Mouse (Mus musculus) megakaryocyte progenitor cell, adult 5-6 weeks (primary cell): ENCODE data around the gene Fam117a. TPM values are rescaled to one million over a fixed set of nuclear protein-coding genes. Genes with fewer than 3 reads are reported as not detected.
A peak's percentile ranks its signal among the peaks of the same experiment; 100 is the strongest.

ENCODE experiments used
- ATAC-seq: replicated peaks from 2 replicates; pipeline ENCODE4 v1.8.0; 2016; ENCODE audit warnings: mild to moderate bottlenecking, moderate TSS enrichment, inconsistent platforms; ENCODE audit not compliant: poor library complexity
- total RNA-seq, 2 experiments: library from RNA; stranded (forward) in 1 of 2; stranded (reverse) in 1 of 2; fragments of 157-497, 149-512 nt in 1 of 2; fragments of 200-1000 nt in 1 of 2; gene quantifications; 2 replicates each; pipeline versions ENCODE4 v1.2.3 to v1.2.4; 2015 to 2017

Gene Fam117a
- 90.4 and 98.3 TPM in 2 replicates for total RNA-seq (2015)
- total RNA-seq (2017), result 89.6 and 91.8 TPM in 2 replicates

DNA sequence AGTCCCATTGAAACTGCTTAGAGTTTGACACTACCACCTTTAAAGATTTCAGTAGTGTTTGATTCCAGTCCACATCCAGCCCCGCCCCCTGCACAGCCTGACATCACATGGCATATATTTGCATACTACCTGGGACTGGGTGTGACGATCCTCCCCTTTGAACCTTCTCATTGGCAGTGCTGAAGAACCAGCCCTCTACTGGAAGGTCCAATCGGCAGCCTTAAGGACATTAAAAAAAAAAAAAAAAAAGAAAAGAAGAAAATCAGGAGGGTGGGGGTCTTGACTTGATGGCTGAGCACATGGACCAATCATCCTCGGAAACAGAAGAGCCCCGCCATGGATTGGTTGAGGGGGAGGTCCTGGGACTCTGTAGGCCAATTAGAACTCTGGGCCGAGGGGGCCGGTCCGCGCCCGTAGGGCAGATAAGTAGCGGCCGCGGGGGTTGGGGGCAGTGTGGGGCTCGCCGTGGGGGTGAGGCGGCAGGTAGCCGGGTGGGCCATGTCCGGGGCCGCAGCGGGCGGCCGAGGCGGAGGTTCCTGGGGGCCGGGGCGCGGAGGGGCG lies at the start of gene Fam117a:
Fam117a (plus strand) TSS at position 451 of the 561 bp plus-strand sequence.
- peak; percentile 63 for ATAC-seq

GRCm38 (mm10) chr11:95291998-95292397 lies 44.8 kb upstream of the Fam117a start:
- ATAC-seq, result peak; percentile 92

DNA sequence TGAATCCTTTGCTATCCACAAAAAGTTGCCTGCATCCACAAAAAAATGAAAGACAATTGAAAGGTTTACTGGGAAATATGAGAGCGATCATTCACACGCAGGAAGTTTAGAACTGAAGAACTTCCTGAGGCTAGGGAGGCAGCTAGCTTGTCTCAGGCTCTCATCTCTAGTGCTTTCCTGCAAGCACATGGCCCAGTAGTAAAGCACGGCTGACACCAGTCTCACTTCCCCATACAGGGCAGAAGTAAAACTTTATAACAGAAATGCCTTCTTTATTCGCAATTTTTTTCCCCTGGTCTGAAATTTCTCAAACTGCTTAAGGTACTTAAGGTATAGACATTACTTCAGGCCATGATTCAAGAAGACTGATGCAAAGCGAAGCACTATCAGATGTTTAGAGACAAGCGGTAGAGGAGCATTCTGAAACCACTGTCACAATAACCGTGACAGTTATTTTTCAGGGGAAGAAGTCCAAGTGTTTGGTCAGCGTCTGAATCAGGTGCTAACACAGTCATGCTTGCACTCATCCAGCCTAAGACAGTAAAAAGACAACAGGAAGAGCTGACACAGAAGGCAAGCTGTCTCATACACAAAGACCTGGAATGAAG lies 43.7 kb upstream of the Fam117a start:
- ATAC-seq, result peak; percentile 75

DNA sequence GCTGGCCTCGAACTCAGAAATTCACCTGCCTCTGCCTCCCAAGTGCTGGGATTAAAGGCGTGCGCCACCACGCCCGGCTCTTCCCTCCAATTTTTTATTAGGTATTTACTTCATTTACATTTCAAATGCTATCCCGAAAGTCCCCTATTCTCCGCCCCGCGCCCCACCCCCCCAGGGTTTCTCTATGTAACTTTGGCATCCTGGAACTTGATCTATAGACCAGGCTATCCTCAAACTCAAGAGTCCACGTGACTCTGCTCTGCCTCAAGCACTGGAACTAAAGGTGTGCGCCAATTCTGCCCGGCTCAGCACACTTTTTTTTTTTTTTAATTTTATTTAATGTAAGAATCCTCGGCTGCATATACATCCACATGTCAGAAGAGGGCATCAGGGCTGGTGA lies 41.1 kb upstream of the Fam117a start:
- ATAC-seq, result no peak

DNA sequence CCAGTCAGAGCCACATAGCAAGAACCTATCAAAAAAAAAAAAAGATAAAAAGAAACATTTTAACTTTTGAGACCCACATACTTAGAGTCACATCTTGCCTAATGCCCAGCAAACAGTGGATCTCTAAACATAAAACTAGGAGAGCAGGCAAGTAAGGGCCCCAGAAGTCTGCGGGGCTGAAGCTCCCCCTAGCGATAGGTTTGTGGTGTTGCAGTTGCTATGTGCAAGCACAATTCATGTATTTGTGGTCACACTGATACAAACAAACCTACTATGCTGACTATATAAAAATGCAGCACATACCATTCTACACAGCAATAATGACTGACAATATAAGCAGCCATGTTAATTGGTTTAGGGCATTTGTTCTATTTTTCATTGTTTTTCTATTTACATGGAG lies 38.7 kb upstream of the Fam117a start:
- ATAC-seq, result peak; percentile 93

DNA sequence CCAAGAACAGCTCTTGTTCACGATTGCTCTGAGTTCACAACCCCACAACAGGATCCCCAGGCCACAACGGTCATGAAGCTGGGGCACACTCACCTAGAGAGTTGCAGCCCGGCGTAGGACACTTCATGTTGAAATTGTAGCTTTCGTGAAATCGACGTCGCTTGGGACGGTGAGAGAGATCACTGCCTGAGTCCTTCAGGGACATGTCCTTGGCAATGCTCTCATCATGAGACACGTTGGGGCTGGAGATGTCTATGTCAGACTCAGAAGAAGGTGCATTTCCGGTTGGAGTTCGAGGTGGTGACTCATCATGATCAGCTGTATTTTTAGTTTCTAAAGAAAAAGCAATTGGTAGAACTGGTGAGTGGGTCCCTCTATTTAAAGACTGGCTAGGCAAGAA lies 36.9 kb upstream of the Fam117a start:
- ATAC-seq, result no peak

DNA sequence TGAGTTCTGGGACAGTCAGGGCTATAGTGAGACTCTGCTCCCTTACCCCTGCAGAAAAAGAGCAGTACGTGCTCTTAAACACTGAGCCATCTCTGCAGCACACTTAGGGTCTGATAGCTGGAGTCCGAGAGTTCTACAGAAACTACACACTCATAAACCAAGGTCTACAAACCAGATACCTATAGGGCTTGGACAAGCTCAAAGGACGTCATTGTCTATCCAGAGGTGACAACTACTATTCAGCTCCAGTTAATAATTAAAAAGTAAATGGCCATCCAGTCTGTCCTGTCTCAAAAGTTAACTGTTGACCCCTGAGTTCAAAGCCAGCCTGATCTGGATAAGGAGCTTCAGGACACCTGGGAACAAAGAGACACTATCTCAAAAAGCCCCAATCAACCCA lies 35.0 kb upstream of the Fam117a start:
- ATAC-seq, result no peak

GRCm38 (mm10) chr11:95305600-95305999 lies 31.2 kb upstream of the Fam117a start:
- ATAC-seq, result no peak

DNA sequence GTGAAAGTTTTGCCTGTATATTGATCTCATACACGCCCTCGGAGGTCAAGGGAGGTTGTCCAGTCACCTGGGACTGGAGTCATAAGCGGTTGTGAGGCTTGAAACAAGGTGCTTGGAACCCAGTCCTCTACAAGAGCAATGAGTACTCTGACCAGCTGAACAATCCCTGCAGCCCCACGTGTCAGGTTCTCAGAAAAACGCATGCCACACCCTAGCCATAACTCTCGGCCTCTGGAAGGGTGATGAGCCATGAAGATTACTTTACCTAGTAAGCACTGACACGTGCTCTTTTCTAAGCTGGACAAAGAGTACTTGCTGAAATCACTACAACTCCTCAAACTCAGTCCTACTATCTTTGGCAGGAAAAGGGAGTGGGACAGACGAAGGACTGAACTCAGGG lies 29.3 kb upstream of the Fam117a start:
- ATAC-seq, result no peak

DNA sequence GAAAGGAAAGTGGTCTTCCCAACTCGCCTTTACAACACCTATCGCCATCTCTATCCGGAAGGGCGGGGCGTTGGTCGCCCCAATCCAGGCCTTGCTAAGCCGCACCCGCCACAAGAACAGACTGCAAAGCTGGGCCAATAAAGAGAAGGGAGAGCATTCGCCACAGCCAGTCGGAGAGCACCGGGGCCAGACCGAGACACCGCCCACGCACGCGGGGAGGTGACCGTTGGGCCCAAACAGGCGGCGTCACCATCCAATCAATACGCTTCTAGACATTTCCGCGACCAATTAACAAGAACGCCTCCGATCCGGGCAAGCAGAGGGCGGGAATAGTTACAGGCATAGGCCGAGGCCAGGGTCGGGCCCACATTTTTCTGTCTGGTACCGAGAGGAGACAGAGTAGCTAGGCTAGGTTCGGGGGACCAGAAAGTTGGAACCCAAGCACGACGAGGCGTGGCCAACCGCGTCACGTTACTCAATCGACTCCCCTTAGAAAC lies 27.3 kb upstream of the Fam117a start:
- peak; percentile 90 for ATAC-seq

GRCm38 (mm10) chr11:95310007-95310647 lies 26.7 kb upstream of the Fam117a start, which contains the start of gene Kat7:
Gene Kat7, minus strand, starts transcription at chr11:95310246.
- ATAC-seq, result peak; percentile 82

- ATAC-seq, result no peak
Observed at GRCm38 (mm10) chr11:95310648-95311424, 26.0 kb upstream of the Fam117a start.

DNA sequence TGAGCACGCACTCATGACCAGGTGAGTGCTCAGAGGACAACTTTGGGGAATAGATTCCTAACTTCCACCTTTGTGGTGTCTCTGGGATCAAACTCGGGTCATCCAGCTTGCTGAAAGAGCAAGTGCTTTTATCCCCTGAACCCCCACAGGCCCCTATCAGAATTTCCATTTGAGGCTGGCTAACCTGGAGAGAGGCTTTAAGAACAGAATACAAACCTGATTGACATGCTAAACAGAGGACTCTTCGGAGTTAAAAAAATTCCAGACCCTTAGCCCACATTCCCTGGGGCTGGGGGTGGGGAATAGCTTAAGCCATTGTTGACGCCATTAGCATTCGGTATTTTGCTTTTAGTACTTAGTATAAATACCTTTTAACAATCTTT lies 25.4 kb upstream of the Fam117a start:
- ATAC-seq, result no peak

DNA sequence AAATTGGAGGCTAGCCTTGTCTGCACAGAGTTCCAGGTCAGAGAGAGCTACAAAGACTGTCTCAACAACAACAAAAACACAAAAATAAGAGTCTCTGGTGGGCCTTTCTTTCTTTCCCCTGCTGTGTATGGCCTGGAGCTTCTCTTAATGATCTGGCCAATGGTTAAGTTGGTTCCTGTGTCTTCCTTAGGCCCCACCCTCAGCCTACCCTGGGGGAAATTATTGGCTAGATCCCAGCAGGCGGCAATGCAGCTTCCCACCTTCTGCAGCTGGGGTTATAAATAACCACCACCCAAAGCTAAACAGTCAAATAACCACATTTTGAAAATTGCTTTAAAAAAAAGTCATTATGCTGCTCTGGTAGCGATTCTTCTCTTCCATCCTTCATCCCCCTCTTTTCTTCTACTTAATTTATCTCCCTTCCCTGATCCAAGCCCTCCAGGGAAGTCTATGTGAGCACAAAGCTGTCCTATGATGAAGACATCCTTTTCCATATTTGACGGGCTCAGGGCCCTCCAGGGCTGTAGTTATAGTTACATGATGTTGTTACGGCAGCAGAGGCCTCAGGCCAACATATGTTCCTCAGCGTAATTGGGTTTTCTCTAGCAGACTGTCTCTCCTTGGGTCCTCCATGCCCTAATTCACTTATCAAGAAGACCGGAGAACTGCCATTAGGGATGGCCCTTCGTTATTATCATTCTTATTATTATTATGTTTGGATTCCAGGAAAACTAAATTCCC lies 21.4 kb upstream of the Fam117a start:
- ATAC-seq, result no peak

GRCm38 (mm10) chr11:95318116-95318515 lies 18.7 kb upstream of the Fam117a start:
- ATAC-seq, result peak; percentile 81

GRCm38 (mm10) chr11:95319506-95319905 lies 17.3 kb upstream of the Fam117a start:
- ATAC-seq, result peak; percentile 37

DNA sequence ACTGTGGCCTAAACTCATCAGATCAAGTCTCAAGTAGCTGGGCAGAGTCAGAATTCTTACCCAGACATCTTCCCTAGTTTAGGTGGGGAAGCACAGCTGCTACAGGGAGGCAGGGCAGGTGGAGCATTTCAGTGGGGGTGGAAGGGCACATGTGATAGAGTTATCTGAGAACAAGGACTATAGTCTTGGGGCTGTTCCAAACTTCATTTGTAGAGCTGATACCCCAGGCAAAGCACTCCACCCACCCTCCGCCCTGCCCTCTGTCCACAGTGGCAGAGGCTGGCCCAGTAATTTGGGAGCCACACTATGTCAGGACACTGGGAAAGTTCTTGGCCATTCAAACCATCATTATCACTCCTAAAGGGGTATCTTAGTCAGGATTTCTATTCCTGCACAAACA lies 16.8 kb upstream of the Fam117a start:
- ATAC-seq, result peak; percentile 75

GRCm38 (mm10) chr11:95324181-95324580 lies 12.6 kb upstream of the Fam117a start:
- ATAC-seq, result no peak

DNA sequence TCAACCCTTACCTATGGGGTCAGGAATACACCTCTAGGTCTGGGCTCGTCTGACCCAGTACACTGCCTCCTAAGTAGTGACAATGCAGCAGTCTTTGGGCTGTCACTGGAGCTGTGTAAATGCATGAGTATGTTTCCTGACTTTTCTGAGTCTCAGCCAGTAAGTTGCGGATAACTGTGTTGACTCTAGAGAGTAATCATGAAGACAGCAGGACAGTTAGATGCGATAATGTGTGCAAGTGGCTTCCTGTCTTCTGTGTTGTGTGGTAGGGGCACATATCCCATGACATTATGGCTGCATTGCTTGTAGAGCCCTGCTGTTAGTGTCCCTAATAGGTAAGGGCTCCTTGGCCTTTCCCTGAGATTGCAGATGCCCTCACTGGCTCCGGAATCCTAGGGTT lies 11.0 kb upstream of the Fam117a start:
- ATAC-seq, result no peak

- ATAC-seq, result no peak
Observed at GRCm38 (mm10) chr11:95326243-95326642, 10.6 kb upstream of the Fam117a start.

DNA sequence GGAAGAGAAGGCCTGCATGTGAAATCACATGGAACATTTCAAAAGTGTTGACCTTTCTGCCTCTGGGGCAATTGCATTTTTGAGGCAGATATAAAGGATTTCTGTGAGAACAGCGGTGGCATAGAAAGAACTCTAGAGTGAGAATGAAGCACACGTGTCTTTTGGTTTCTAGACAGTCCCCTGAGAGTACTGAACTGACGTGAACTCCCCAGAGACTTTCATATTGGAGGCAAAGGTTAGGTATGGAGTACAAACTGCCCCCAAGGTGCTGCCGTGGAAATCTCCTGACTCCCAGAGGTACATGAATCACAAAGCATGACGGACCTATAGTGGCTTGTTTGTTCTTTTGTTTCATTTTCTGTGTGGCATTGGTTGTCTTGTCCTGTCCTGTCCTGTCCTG lies 8.2 kb upstream of the Fam117a start:
- no peak for ATAC-seq
